Mouse (Mus musculus) ES-Bruce4 (cell line): ENCODE data around the gene Nr2f6.
A peak's percentile ranks its signal among the peaks of the same experiment; 100 is the strongest.

Source experiments
- CTCF ChIP-seq: IDR thresholded peaks from one replicate; pipeline ENCODE4 v1.8.1; 2011; ENCODE audit warnings: low read depth, low read length
- EP300 ChIP-seq: IDR thresholded peaks from 2 replicates; pipeline ENCODE4 v1.6.1; 2011; ENCODE audit warnings: low read depth, low read length; ENCODE audit not compliant: insufficient read depth
- POLR2A ChIP-seq: IDR thresholded peaks from one replicate; pipeline ENCODE4 v1.8.1; 2011; ENCODE audit warnings: low read length; ENCODE audit not compliant: insufficient read depth

GRCm38 (mm10) chr8:71385212-71385835, 3.6 kb upstream of the Nr2f6 start:
- TF ChIP-seq CTCF, result peak; percentile 52
- TF ChIP-seq POLR2A, result no peak
- 0 out of 2 replicates have a peak, but pooled peaks have one; percentile 46 for TF ChIP-seq EP300
